Mouse (Mus musculus) B cell, adult 2 months (primary cell): ENCODE data around the gene Efna5.

Experiments used
- DNase-seq, 2 experiments: peaks; one replicate each; pipeline ENCODE4 v3.0.0; 2022

The Efna5 gene

GRCm38 (mm10) chr17:62746827-62747226 is 134.3 kb downstream of the Efna5 start:
- DNase-seq = no peak

- DNase-seq = no peak
These were observed 135.8 kb downstream of the Efna5 start for GRCm38 (mm10) chr17:62745286-62745685.

GRCm38 (mm10) chr17:62744239-62744638 is 136.9 kb downstream of the Efna5 start:
- DNase-seq = no peak

GRCm38 (mm10) chr17:62741702-62742101 is 139.4 kb downstream of the Efna5 start:
- no peak for DNase-seq

GRCm38 (mm10) chr17:62741020-62741419 is 140.1 kb downstream of the Efna5 start:
- no peak for DNase-seq

GRCm38 (mm10) chr17:62739993-62740392 is 141.1 kb downstream of the Efna5 start:
- no peak for DNase-seq

- DNase-seq = no peak
These were observed 143.7 kb downstream of the Efna5 start for GRCm38 (mm10) chr17:62737404-62737803.

- DNase-seq = no peak
These were observed 145.2 kb downstream of the Efna5 start for GRCm38 (mm10) chr17:62735943-62736342.

GRCm38 (mm10) chr17:62734901-62735300 is 146.2 kb downstream of the Efna5 start:
- DNase-seq = no peak

- no peak for DNase-seq
These were observed 147.1 kb downstream of the Efna5 start for GRCm38 (mm10) chr17:62734067-62734466.

GRCm38 (mm10) chr17:62729754-62730470 is 151.2 kb downstream of the Efna5 start:
- no peak for DNase-seq

- no peak for DNase-seq
These were observed 152.8 kb downstream of the Efna5 start for GRCm38 (mm10) chr17:62728142-62728917.

GRCm38 (mm10) chr17:62726102-62726501 is 155.0 kb downstream of the Efna5 start:
- no peak for DNase-seq

- DNase-seq = no peak
These were observed 158.2 kb downstream of the Efna5 start for GRCm38 (mm10) chr17:62722962-62723361.

GRCm38 (mm10) chr17:62721595-62721994 is 159.5 kb downstream of the Efna5 start:
- DNase-seq = no peak

- no peak for DNase-seq
These were observed 160.2 kb downstream of the Efna5 start for GRCm38 (mm10) chr17:62720740-62721450.

- no peak for DNase-seq
These were observed 163.5 kb downstream of the Efna5 start for GRCm38 (mm10) chr17:62717426-62718131.

GRCm38 (mm10) chr17:62713455-62713854 is 167.7 kb downstream of the Efna5 start:
- DNase-seq = no peak

- no peak for DNase-seq
These were observed 174.7 kb downstream of the Efna5 start for GRCm38 (mm10) chr17:62706418-62706817.

- DNase-seq = no peak
These were observed 178.9 kb downstream of the Efna5 start for GRCm38 (mm10) chr17:62702020-62702814.

GRCm38 (mm10) chr17:62700791-62701602 is 180.1 kb downstream of the Efna5 start:
- DNase-seq = no peak
